Mouse (Mus musculus) myocyte (in vitro differentiated cells): ENCODE data around the gene F830045P16Rik. TPM values are rescaled to one million over a fixed set of nuclear protein-coding genes. Genes with fewer than 3 reads are reported as not detected.

Experiments used
- H3K27me3 ChIP-seq: one replicate; pipeline ENCODE4 v1.6.1; 2011; ENCODE audit not compliant: control insufficient read depth, insufficient read depth, insufficient read length
- H3K36me3 ChIP-seq: one replicate; pipeline ENCODE4 v1.6.1; 2011; ENCODE audit not compliant: control insufficient read depth, insufficient read depth
- H3K4me2 ChIP-seq: one replicate; pipeline ENCODE4 v1.6.1; 2011; ENCODE audit warnings: low read depth, control low read depth
- H3K4me3 ChIP-seq: one replicate; pipeline ENCODE4 v1.5.1; 2011; ENCODE audit warnings: mild to moderate bottlenecking, control low read depth, moderate library complexity
- H3K79me2 ChIP-seq: one replicate; pipeline ENCODE4 v1.6.1; 2011; ENCODE audit not compliant: control insufficient read depth, insufficient read depth
- H3ac ChIP-seq: one replicate; pipeline ENCODE4 v1.6.1; 2011; ENCODE audit not compliant: control insufficient read depth, insufficient read length
- CEBPB ChIP-seq: IDR thresholded peaks from 2 replicates; pipeline ENCODE4 v1.6.1; 2011; ENCODE audit warnings: mild to moderate bottlenecking, moderate library complexity; ENCODE audit not compliant: poor library complexity, insufficient read depth, severe bottlenecking
- E2F4 ChIP-seq: IDR thresholded peaks from one replicate; pipeline ENCODE4 v1.6.1; 2011; ENCODE audit warnings: mild to moderate bottlenecking, control low read depth, moderate library complexity; ENCODE audit not compliant: insufficient read depth
- MAX ChIP-seq: IDR thresholded peaks from one replicate; pipeline ENCODE4 v1.6.1; 2011; ENCODE audit warnings: low read depth, mild to moderate bottlenecking, control low read depth
- MYOD1 ChIP-seq, 3 experiments: IDR thresholded peaks; one replicate each; pipeline ENCODE4 v1.6.1; 2011; ENCODE audit warnings: control low read depth in 2 of 3, low read depth in 2 of 3, mild to moderate bottlenecking in 2 of 3, moderate library complexity in 1 of 3; ENCODE audit not compliant: insufficient read length in 2 of 3, control insufficient read depth in 1 of 3
- MYOG ChIP-seq, 3 experiments: IDR thresholded peaks; one replicate each; pipeline ENCODE4 v1.6.1; 2011; ENCODE audit warnings: control low read depth in 2 of 3, low read depth in 2 of 3, mild to moderate bottlenecking in 2 of 3; ENCODE audit not compliant: insufficient read length in 2 of 3, control insufficient read depth in 1 of 3, insufficient read depth in 1 of 3
- POLR2A ChIP-seq: IDR thresholded peaks from one replicate; pipeline ENCODE4 v1.6.1; 2011; ENCODE audit warnings: low read depth, mild to moderate bottlenecking, control low read depth, moderate library complexity; ENCODE audit not compliant: insufficient read length
- POLR2AphosphoS2 ChIP-seq: IDR thresholded peaks from one replicate; pipeline ENCODE4 v1.6.1; 2011; ENCODE audit warnings: low read depth, control low read depth; ENCODE audit not compliant: insufficient read length
- REST ChIP-seq: IDR thresholded peaks from one replicate; pipeline ENCODE4 v1.6.1; 2011; ENCODE audit warnings: mild to moderate bottlenecking, control low read depth, moderate library complexity; ENCODE audit not compliant: insufficient read depth, insufficient read length
- SRF ChIP-seq: IDR thresholded peaks from one replicate; pipeline ENCODE4 v1.6.1; 2011; ENCODE audit warnings: low read depth; ENCODE audit not compliant: control insufficient read depth, insufficient read length
- TCF12 ChIP-seq: IDR thresholded peaks from one replicate; pipeline ENCODE4 v1.6.1; 2011; ENCODE audit warnings: mild to moderate bottlenecking, control low read depth; ENCODE audit not compliant: poor library complexity, insufficient read depth, severe bottlenecking
- TCF3 ChIP-seq: IDR thresholded peaks from one replicate; pipeline ENCODE4 v1.6.1; 2011; ENCODE audit warnings: low read depth, control low read depth; ENCODE audit not compliant: insufficient read length
- USF1 ChIP-seq: IDR thresholded peaks from one replicate; pipeline ENCODE4 v1.6.1; 2011; ENCODE audit warnings: low read depth, mild to moderate bottlenecking, control low read depth, moderate library complexity
- polyA plus RNA-seq: library from polyadenylated mRNA; unstranded; fragments of >200 nt; fragmentation: generic; extraction: Trizol; gene quantifications from one replicate; pipeline ENCODE4 v1.2.1, GENCODE M21; 2012; ENCODE audit warnings: missing spikeins

Gene F830045P16Rik
- polyA plus RNA-seq, 1 experiment = not detected

DNA sequence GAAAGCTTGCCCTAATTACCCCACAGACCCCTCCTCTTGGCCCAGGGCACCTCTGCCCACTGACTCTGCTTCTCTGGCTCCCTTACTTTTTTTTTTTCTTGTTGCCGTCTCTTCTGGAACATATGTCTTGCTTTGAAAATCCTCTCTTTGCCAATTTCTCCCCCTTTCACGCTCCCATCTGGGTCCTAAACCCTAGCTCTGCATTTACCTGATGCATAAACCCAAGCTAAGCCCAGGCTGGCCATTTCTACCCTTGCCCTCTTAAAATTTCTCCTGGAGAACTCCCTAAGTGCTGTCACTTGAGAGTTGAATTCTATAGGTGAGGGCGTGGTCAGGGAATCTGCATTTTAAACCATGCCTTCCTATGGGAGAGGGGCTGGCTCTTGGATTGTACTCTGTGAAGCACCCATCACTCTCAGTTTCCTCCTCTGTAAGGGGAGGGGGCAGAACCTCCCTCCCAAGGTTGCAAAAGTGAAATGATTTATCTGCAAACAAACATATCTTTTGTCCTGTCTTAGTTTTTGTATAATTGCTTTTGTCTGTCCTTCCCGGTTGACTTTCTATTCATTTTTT is 37.4 kb upstream of the F830045P16Rik start:
- Histone ChIP-seq H3K36me3 (no peaks in the 10 kb centered on the region), H3ac (no peak overlapping the region), H3K79me2 (no peaks in the 10 kb centered on the region), H3K4me3 (no peak overlapping the region), H3K4me2 (no peak overlapping the region), H3K27me3 (peaks cover 58% of the 10 kb centered on the region)
- TF ChIP-seq USF1 (no peak), MAX (no peak), TCF12 (no peak), CEBPB (no peak), REST (no peak), TCF3 (no peak), MYOG (IDR thresholded peaks at IDR 0.05; ENCODE audit: control insufficient read depth in 1 of 3, insufficient read depth in 1 of 3, insufficient read length in 2 of 3, low read depth in 2 of 3) (no peak), POLR2AphosphoS2 (no peak), MYOD1 (IDR thresholded peaks at IDR 0.05; ENCODE audit: control insufficient read depth in 1 of 3, insufficient read length in 2 of 3, low read depth in 2 of 3) (no peak), E2F4 (no peak), POLR2A (no peak), SRF (no peak)

DNA sequence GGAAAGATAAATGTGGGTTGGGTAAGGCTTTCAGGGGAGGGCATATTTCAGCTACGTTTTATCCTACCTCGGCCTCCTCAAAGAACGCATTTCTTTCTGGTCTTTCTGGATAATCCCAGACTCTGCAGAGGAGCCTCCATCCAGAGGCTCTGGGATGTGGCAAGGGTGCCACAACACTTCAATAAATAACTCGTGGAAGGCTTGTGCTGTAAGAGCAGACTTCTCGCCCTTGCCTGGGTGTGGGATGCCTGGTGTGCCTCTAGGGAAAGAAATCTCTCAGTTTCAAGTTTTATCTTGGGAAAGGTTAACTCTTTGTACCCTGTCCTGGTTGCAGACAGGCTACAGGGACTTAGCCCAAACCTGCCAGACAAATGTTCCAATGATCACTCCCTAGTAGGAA is 33.2 kb upstream of the F830045P16Rik start:
- Histone ChIP-seq H3K4me3 (no peak overlapping the region), H3K79me2 (no peaks in the 10 kb centered on the region), H3K27me3 (peaks cover 53% of the 10 kb centered on the region), H3K36me3 (no peaks in the 10 kb centered on the region), H3ac (no peak overlapping the region), H3K4me2 (no peak overlapping the region)
- TF ChIP-seq POLR2A (no peak), MYOG (IDR thresholded peaks at IDR 0.05; ENCODE audit: control insufficient read depth in 1 of 3, insufficient read depth in 1 of 3, insufficient read length in 2 of 3, low read depth in 2 of 3) (no peak), TCF12 (no peak), CEBPB (no peak), POLR2AphosphoS2 (no peak), MAX (no peak), E2F4 (no peak), MYOD1 (IDR thresholded peaks at IDR 0.05; ENCODE audit: control insufficient read depth in 1 of 3, insufficient read length in 2 of 3, low read depth in 2 of 3) (no peak), REST (no peak), TCF3 (no peak), USF1 (no peak), SRF (no peak)

DNA sequence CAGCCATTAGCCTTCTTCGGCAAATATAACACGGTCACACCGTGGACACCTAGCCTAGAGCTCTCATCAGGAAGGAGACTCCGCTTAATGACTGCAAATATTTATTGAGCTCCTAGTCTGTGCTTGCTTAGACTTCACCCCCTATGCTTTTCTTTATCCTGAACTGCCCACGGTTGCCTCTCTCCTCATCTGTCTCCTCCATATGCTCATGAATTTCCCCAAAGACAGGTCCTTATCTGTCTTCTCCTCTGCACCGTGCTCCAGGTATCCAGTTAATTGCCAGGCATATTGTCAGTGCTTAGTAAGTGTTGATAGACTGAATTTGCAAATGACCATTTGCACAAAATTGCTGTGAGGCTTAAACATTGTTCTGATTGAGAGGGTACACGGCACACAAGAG is 32.7 kb upstream of the F830045P16Rik start:
- peaks cover 48% of the 10 kb centered on the region for H3K27me3 ChIP-seq
- TF ChIP-seq MYOG (IDR thresholded peaks at IDR 0.05; ENCODE audit: control insufficient read depth in 1 of 3, insufficient read depth in 1 of 3, insufficient read length in 2 of 3, low read depth in 2 of 3) (no peak), REST (no peak), USF1 (no peak), CEBPB (no peak), POLR2A (no peak), MAX (no peak), POLR2AphosphoS2 (no peak), TCF3 (no peak), SRF (no peak), E2F4 (no peak), MYOD1 (IDR thresholded peaks at IDR 0.05; ENCODE audit: control insufficient read depth in 1 of 3, insufficient read length in 2 of 3, low read depth in 2 of 3) (no peak), TCF12 (no peak)

GRCm38 (mm10) chr2:129563944-129564709 is 27.7 kb upstream of the F830045P16Rik start:
- Histone ChIP-seq H3K27me3 (peaks cover 17% of the 10 kb centered on the region), H3K79me2 (no peaks in the 10 kb centered on the region), H3ac (no peak overlapping the region), H3K36me3 (no peaks in the 10 kb centered on the region), H3K4me2 (no peak overlapping the region), H3K4me3 (no peak overlapping the region)
- no peak for TF ChIP-seq CEBPB
- no peak for TF ChIP-seq POLR2A
- TF ChIP-seq REST = no peak
- TF ChIP-seq SRF = no peak

More for the DNA sequence above, 32.7 kb upstream of the F830045P16Rik start:
- Histone ChIP-seq H3K4me3 (no peak overlapping the region), H3K79me2 (no peaks in the 10 kb centered on the region), H3ac (no peak overlapping the region), H3K36me3 (no peaks in the 10 kb centered on the region), H3K4me2 (no peak overlapping the region)

DNA sequence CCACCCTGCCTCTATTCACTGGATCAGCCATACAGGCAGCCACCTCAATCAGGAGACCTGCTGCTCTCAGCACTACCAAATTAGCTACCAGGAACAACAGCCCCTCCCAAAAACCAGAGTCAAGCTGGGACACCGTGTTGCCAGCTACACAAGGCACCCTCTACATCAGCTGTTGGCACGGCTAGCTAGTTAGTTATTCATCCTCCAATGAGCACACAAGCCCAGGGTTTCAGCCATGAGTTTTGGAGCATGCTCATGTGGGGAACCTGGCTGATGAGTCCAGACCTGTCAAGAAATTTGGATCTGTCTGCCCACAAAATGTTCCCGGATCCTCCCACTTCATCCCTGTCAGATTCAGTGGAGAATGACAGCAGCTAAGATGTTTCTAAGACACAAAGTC is 25.4 kb upstream of the F830045P16Rik start:
- Histone ChIP-seq H3K27me3 (peaks cover 7% of the 10 kb centered on the region), H3ac (no peak overlapping the region), H3K4me2 (no peak overlapping the region), H3K36me3 (no peaks in the 10 kb centered on the region), H3K4me3 (no peak overlapping the region), H3K79me2 (no peaks in the 10 kb centered on the region)
- TF ChIP-seq REST (no peak), MYOG (IDR thresholded peaks at IDR 0.05; ENCODE audit: control insufficient read depth in 1 of 3, insufficient read depth in 1 of 3, insufficient read length in 2 of 3, low read depth in 2 of 3) (no peak), E2F4 (no peak), CEBPB (no peak), TCF3 (no peak), POLR2A (no peak), USF1 (no peak), MYOD1 (IDR thresholded peaks at IDR 0.05; ENCODE audit: control insufficient read depth in 1 of 3, insufficient read length in 2 of 3, low read depth in 2 of 3) (no peak), MAX (no peak)
